Mouse (Mus musculus) G1E (cell line): ENCODE data around the gene Ufsp1. TPM values are rescaled to one million over a fixed set of nuclear protein-coding genes. Genes with fewer than 3 reads are reported as not detected.

Source experiments
- ATAC-seq: 2 replicates; pipeline ENCODE4 v1.8.0; 2016; ENCODE audit warnings: mild to moderate bottlenecking; ENCODE audit not compliant: insufficient number of reproducible peaks, poor library complexity, low FRiP score, severe bottlenecking; ENCODE audit errors: extremely low read depth
- DNase-seq: peaks from one replicate; pipeline ENCODE4 v3.0.0; 2012; ENCODE audit warnings: low spot score
- H3K27me3 ChIP-seq: 2 replicates; pipeline ENCODE4 v1.6.1; 2012; ENCODE audit warnings: mild to moderate bottlenecking, low read length, inconsistent platforms; ENCODE audit not compliant: insufficient read depth
- H3K36me3 ChIP-seq: replicated peaks from 2 replicates; pipeline ENCODE3; 2012; ENCODE audit warnings: mild to moderate bottlenecking, inconsistent platforms
- H3K4me1 ChIP-seq: 2 replicates; pipeline ENCODE4 v1.6.1; 2012; ENCODE audit warnings: low read depth, low read length, inconsistent platforms, mixed read lengths; ENCODE audit not compliant: insufficient read depth
- H3K4me3 ChIP-seq: 2 replicates; pipeline ENCODE4 v1.5.1; 2012; ENCODE audit warnings: low read depth, mild to moderate bottlenecking, inconsistent platforms, low read length, moderate library complexity, mixed read lengths
- H3K9me3 ChIP-seq: replicated peaks from 2 replicates; pipeline ENCODE4 v1.6.1; 2012; ENCODE audit warnings: inconsistent platforms
- CTCF ChIP-seq: IDR thresholded peaks from 2 replicates; pipeline ENCODE4 v1.5.1; 2012; ENCODE audit warnings: low read depth, low read length, inconsistent platforms, mixed read lengths
- GATA1 ChIP-seq: IDR thresholded peaks from 2 replicates; pipeline ENCODE4 v1.6.1; 2012; ENCODE audit warnings: borderline replicate concordance, low read length, inconsistent platforms, mixed read lengths
- GATA2 ChIP-seq: IDR thresholded peaks from 2 replicates; pipeline ENCODE4 v1.6.1; 2012; ENCODE audit warnings: low read depth, low read length, inconsistent platforms, borderline replicate concordance
- POLR2AphosphoS5 ChIP-seq: IDR thresholded peaks from 2 replicates; pipeline ENCODE4 v1.6.1; 2012; ENCODE audit warnings: low read depth, low read length, inconsistent platforms; ENCODE audit not compliant: insufficient replicate concordance
- TAL1 ChIP-seq: conservative IDR thresholded peaks from 2 replicates; pipeline ENCODE4 v1.6.1; 2012; ENCODE audit warnings: low read depth, low read length, inconsistent platforms, mixed read lengths
- polyA plus RNA-seq: library from polyadenylated mRNA; stranded (reverse); fragments of >175 nt; gene quantifications from 2 replicates; pipeline ENCODE4 v1.2.3, GENCODE M21; 2012
- total RNA-seq, 2 experiments: library from RNA; stranded (forward) in 1 of 2; stranded (reverse) in 1 of 2; fragments of 200-1000 nt in 1 of 2; fragments of >200 nt in 1 of 2; fragmentation: Nextera tagmentation in 1 of 2; gene quantifications; 2 replicates each; pipeline ENCODE4 v1.2.3; 2014 to 2017

The Ufsp1 gene
- total and polyA plus RNA-seq, 3 experiments, result 11.7 to 29.7 (median 24.7) TPM

DNA sequence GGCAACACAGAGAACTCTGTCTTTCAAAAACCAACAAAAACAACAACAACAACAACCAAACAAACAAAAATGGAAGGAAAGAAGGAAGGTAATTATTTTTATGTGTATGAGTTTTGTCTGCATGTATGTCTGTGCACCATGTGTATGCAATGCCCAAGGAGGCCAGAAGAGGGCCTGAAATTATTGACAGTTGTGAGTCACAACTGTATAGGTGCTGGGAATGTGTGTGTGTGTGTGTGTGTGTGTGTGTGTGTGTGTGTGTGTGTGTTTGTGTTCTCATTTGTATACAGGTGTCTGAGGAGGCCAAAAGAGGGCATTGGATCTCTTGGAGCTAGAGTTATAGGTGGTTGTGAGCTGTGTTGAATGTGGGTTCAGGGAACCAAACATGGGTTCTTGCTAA is 49.4 kb downstream of the Ufsp1 start:
- H3K9me3 ChIP-seq, result no peaks in the 10 kb centered on the region
- DNase-seq (no peak), ATAC-seq (no peak)
- TF ChIP-seq POLR2AphosphoS5 (no peak), GATA2 (no peak), TAL1 (no peak), CTCF (no peak), GATA1 (no peak)
- peaks cover 35% of the 10 kb centered on the region for H3K27me3 ChIP-seq
- peaks cover 15% of the 10 kb centered on the region for H3K4me1 ChIP-seq
- H3K36me3 ChIP-seq, result no peaks in the 10 kb centered on the region
- H3K4me3 ChIP-seq, result no peak overlapping the region

Other genes starting within 250 kb of the Ufsp1 start
- 36.8 and 37.5 TPM in 2 replicates for gene Ap1s1, start 248.5 kb upstream of the Ufsp1 start, total RNA-seq (2014; fragmentation: Nextera tagmentation)
- 104 and 115 TPM in 2 replicates for gene Ap1s1, start 248.5 kb upstream of the Ufsp1 start, total RNA-seq (2017)
- gene Ap1s1, start 248.5 kb upstream of the Ufsp1 start, polyA plus RNA-seq, result 136 and 173 TPM in 2 replicates
- 76.9 and 92.3 TPM in 2 replicates for gene Serpine1, start 222.4 kb upstream of the Ufsp1 start, total RNA-seq (2014; fragmentation: Nextera tagmentation)
- 18.6 and 20.4 TPM in 2 replicates for gene Serpine1, start 222.4 kb upstream of the Ufsp1 start, total RNA-seq (2017)
- gene Serpine1, start 222.4 kb upstream of the Ufsp1 start, polyA plus RNA-seq, result 1.1 and 1.9 TPM in 2 replicates
- 29.7 and 55.3 TPM in 2 replicates for gene Trim56, start 178.4 kb upstream of the Ufsp1 start, total RNA-seq (2014; fragmentation: Nextera tagmentation)
- 25.8 and 34.1 TPM in 2 replicates for gene Trim56, start 178.4 kb upstream of the Ufsp1 start, total RNA-seq (2017)
- gene Trim56, start 178.4 kb upstream of the Ufsp1 start, polyA plus RNA-seq, result 16.7 and 19.2 TPM in 2 replicates
- not detected in 2 replicates for gene Muc3, start 145.3 kb upstream of the Ufsp1 start, total RNA-seq (2014; fragmentation: Nextera tagmentation)
- gene Muc3, start 145.3 kb upstream of the Ufsp1 start, total RNA-seq (2017), result 0.12 TPM in 1 of 2 replicates, not detected in the other
- not detected in 2 replicates for gene Muc3, start 145.3 kb upstream of the Ufsp1 start, polyA plus RNA-seq
- gene Muc3a, start 82.2 kb upstream of the Ufsp1 start, total RNA-seq (2014; fragmentation: Nextera tagmentation), result 0.98 TPM in 1 of 2 replicates, not detected in the other
- gene Muc3a, start 82.2 kb upstream of the Ufsp1 start, total RNA-seq (2017), result 0.17 TPM in 1 of 2 replicates, not detected in the other
- gene Muc3a, start 82.2 kb upstream of the Ufsp1 start, polyA plus RNA-seq, result not detected in 2 replicates
- 62.7 and 168 TPM in 2 replicates for gene Ache, start 7.1 kb upstream of the Ufsp1 start, total RNA-seq (2014; fragmentation: Nextera tagmentation)
- gene Ache, start 7.1 kb upstream of the Ufsp1 start, total RNA-seq (2017), result 7.4 and 7.8 TPM in 2 replicates
- 36.5 and 46.4 TPM in 2 replicates for gene Ache, start 7.1 kb upstream of the Ufsp1 start, polyA plus RNA-seq
- gene Srrt, start 13.0 kb downstream of the Ufsp1 start, total RNA-seq (2014; fragmentation: Nextera tagmentation), result 167 and 243 TPM in 2 replicates
- 185 and 189 TPM in 2 replicates for gene Srrt, start 13.0 kb downstream of the Ufsp1 start, total RNA-seq (2017)
- 329 and 331 TPM in 2 replicates for gene Srrt, start 13.0 kb downstream of the Ufsp1 start, polyA plus RNA-seq
- gene Trip6, start 19.8 kb downstream of the Ufsp1 start, total RNA-seq (2014; fragmentation: Nextera tagmentation), result 21.7 and 25.5 TPM in 2 replicates
- 4.6 and 8.8 TPM in 2 replicates for gene Trip6, start 19.8 kb downstream of the Ufsp1 start, total RNA-seq (2017)
- 57.8 and 77.7 TPM in 2 replicates for gene Trip6, start 19.8 kb downstream of the Ufsp1 start, polyA plus RNA-seq
- gene Slc12a9, start 39.0 kb downstream of the Ufsp1 start, total RNA-seq (2014; fragmentation: Nextera tagmentation), result 5.9 and 8.1 TPM in 2 replicates
- 2.3 and 3.1 TPM in 2 replicates for gene Slc12a9, start 39.0 kb downstream of the Ufsp1 start, total RNA-seq (2017)
- 4.1 and 5.3 TPM in 2 replicates for gene Slc12a9, start 39.0 kb downstream of the Ufsp1 start, polyA plus RNA-seq
- not detected in 2 replicates for gene Ephb4, start 55.5 kb downstream of the Ufsp1 start, total RNA-seq (2014; fragmentation: Nextera tagmentation)
- gene Ephb4, start 55.5 kb downstream of the Ufsp1 start, total RNA-seq (2017), result under 0.01 and 0.05 TPM in 2 replicates
- gene Ephb4, start 55.5 kb downstream of the Ufsp1 start, polyA plus RNA-seq, result 0.07 TPM in 2 replicates
- gene Zan, start 182.4 kb downstream of the Ufsp1 start, total RNA-seq (2014; fragmentation: Nextera tagmentation), result not detected in 2 replicates
- gene Zan, start 182.4 kb downstream of the Ufsp1 start, total RNA-seq (2017), result 0.12 and 0.22 TPM in 2 replicates
- 0.02 TPM in 1 of 2 replicates, not detected in the other for gene Zan, start 182.4 kb downstream of the Ufsp1 start, polyA plus RNA-seq
- gene Pop7, start 207.9 kb downstream of the Ufsp1 start, total RNA-seq (2014; fragmentation: Nextera tagmentation), result 9.0 and 14.1 TPM in 2 replicates
- gene Pop7, start 207.9 kb downstream of the Ufsp1 start, total RNA-seq (2017), result 29.3 and 33.2 TPM in 2 replicates
- gene Pop7, start 207.9 kb downstream of the Ufsp1 start, polyA plus RNA-seq, result 39.8 and 55.7 TPM in 2 replicates
- 23.2 and 30.3 TPM in 2 replicates for gene Gigyf1, start 223.9 kb downstream of the Ufsp1 start, total RNA-seq (2014; fragmentation: Nextera tagmentation)
- gene Gigyf1, start 223.9 kb downstream of the Ufsp1 start, total RNA-seq (2017), result 6.8 and 7.0 TPM in 2 replicates
- gene Gigyf1, start 223.9 kb downstream of the Ufsp1 start, polyA plus RNA-seq, result 49.0 and 50.4 TPM in 2 replicates
- gene Epo, start 238.6 kb downstream of the Ufsp1 start, total RNA-seq (2014; fragmentation: Nextera tagmentation), result not detected in 2 replicates
- gene Epo, start 238.6 kb downstream of the Ufsp1 start, total RNA-seq (2017), result not detected in 2 replicates
- not detected in 2 replicates for gene Epo, start 238.6 kb downstream of the Ufsp1 start, polyA plus RNA-seq
- 229 and 302 TPM in 2 replicates for gene Gnb2, start 238.9 kb downstream of the Ufsp1 start, total RNA-seq (2014; fragmentation: Nextera tagmentation)
- gene Gnb2, start 238.9 kb downstream of the Ufsp1 start, total RNA-seq (2017), result 255 and 347 TPM in 2 replicates
- gene Gnb2, start 238.9 kb downstream of the Ufsp1 start, polyA plus RNA-seq, result 501 and 571 TPM in 2 replicates